Mouse (Mus musculus): ENCODE measurements around the gene Bak1. TPM values are rescaled to one million over a fixed set of nuclear protein-coding genes. Genes with fewer than 3 reads are reported as not detected.
"Not testable (repeated sequence)": the region's sequence is repeated elsewhere in the genome, so short reads cannot be mapped to it uniquely, and the experiment has no call there.

Bak1 gene
- polyA plus RNA-seq, 1 experiment from 2014 or later, result 8.1 TPM

GRCm38 (mm10) chr17:26985503-26986179, 43.2 kb downstream of the Bak1 start:
- Histone ChIP-seq H3K9ac (ENCODE audit: low read length) (no peak overlapping the region), H3K4me3 (ENCODE audit: low read length) (no peak overlapping the region), H3K36me3 (ENCODE audit: control insufficient read depth, insufficient read depth, low read length) (peaks cover 2% of the 10 kb centered on the region; the same call in 1 of the 2 replicates), H3K9me3 (ENCODE audit: control insufficient read depth, low read length) (no peaks in the 10 kb centered on the region), H3K4me1 (replicated peaks; ENCODE audit: control insufficient read depth, insufficient read depth, low read length) (no peaks in the 10 kb centered on the region), H3K27ac (ENCODE audit: low read length) (no peak overlapping the region), H3K27me3 (ENCODE audit: control insufficient read depth, insufficient read depth, low read depth, low read length) (no peaks in the 10 kb centered on the region), H3K4me2 (ENCODE audit: low read depth, low read length) (no peak overlapping the region)
- WGBS, result 54% methylated on average over 10 of the region's 10 CpGs
- no peak for ATAC-seq (ENCODE audit: low read depth)

- WGBS, result 92% methylated on average over 4 of the region's 4 CpGs
Observed at GRCm38 (mm10) chr17:26983382-26983781, 45.4 kb downstream of the Bak1 start.

GRCm38 (mm10) chr17:26981050-26981449, 47.8 kb downstream of the Bak1 start:
- 56% methylated on average over 2 of the region's 2 CpGs for WGBS
- Histone ChIP-seq H3K4me2 (ENCODE audit: low read depth, low read length) (no peak overlapping the region), H3K27ac (ENCODE audit: low read length) (no peak overlapping the region), H3K4me1 (replicated peaks; ENCODE audit: control insufficient read depth, insufficient read depth, low read length) (0 out of 2 replicates have a peak, but pooled peaks cover under 1% of the 10 kb centered on the region), H3K36me3 (ENCODE audit: control insufficient read depth, insufficient read depth, low read length) (peaks cover 23% of the 10 kb centered on the region), H3K9ac (ENCODE audit: low read length) (no peak overlapping the region), H3K4me3 (ENCODE audit: low read length) (no peak overlapping the region), H3K27me3 (ENCODE audit: control insufficient read depth, insufficient read depth, low read depth, low read length) (no peaks in the 10 kb centered on the region), H3K9me3 (ENCODE audit: control insufficient read depth, low read length) (no peaks in the 10 kb centered on the region)
- ATAC-seq (ENCODE audit: low read depth), result no peak

More at GRCm38 (mm10) chr17:26983382-26983781, 45.4 kb downstream of the Bak1 start:
- no peaks in the 10 kb centered on the region for H3K9me3 ChIP-seq (ENCODE audit: control insufficient read depth, low read length)
- H3K4me3 ChIP-seq (ENCODE audit: low read length), result no peak overlapping the region
- no peak for ATAC-seq (ENCODE audit: low read depth)
- no peak overlapping the region for H3K27ac ChIP-seq (ENCODE audit: low read length)
- H3K36me3 ChIP-seq (ENCODE audit: control insufficient read depth, insufficient read depth, low read length), result peaks cover 10% of the 10 kb centered on the region; the same call in 1 of the 2 replicates
- no peak overlapping the region for H3K4me2 ChIP-seq (ENCODE audit: low read depth, low read length)
- no peak overlapping the region for H3K9ac ChIP-seq (ENCODE audit: low read length)
- no peaks in the 10 kb centered on the region for H3K27me3 ChIP-seq (ENCODE audit: control insufficient read depth, insufficient read depth, low read depth, low read length)
- H3K4me1 ChIP-seq (replicated peaks; ENCODE audit: control insufficient read depth, insufficient read depth, low read length), result no peaks in the 10 kb centered on the region

- no peaks in the 10 kb centered on the region for H3K27me3 ChIP-seq (ENCODE audit: control insufficient read depth, insufficient read depth, low read depth, low read length)
- H3K36me3 ChIP-seq (ENCODE audit: control insufficient read depth, insufficient read depth, low read length), result peaks cover 34% of the 10 kb centered on the region
- no peak overlapping the region for H3K4me2 ChIP-seq (ENCODE audit: low read depth, low read length)
- no peak overlapping the region for H3K4me3 ChIP-seq (ENCODE audit: low read length)
- no peak overlapping the region for H3K27ac ChIP-seq (ENCODE audit: low read length)
- no peak overlapping the region for H3K9ac ChIP-seq (ENCODE audit: low read length)
- ATAC-seq (ENCODE audit: low read depth), result no peak
- WGBS, result 79% methylated on average over 2 of the region's 2 CpGs
- peaks cover 8% of the 10 kb centered on the region for H3K4me1 ChIP-seq (replicated peaks; ENCODE audit: control insufficient read depth, insufficient read depth, low read length)
- H3K9me3 ChIP-seq (ENCODE audit: control insufficient read depth, low read length), result no peaks in the 10 kb centered on the region
Observed at GRCm38 (mm10) chr17:26979426-26979825, 49.4 kb downstream of the Bak1 start.

GRCm38 (mm10) chr17:26977354-26977753, 51.5 kb downstream of the Bak1 start:
- not testable (repeated sequence) for H3K4me2 ChIP-seq (ENCODE audit: low read depth, low read length); H3K9ac ChIP-seq (ENCODE audit: low read length); H3K27ac ChIP-seq (ENCODE audit: low read length); H3K4me3 ChIP-seq (ENCODE audit: low read length); ATAC-seq (ENCODE audit: low read depth); H3K27me3 ChIP-seq (ENCODE audit: control insufficient read depth, insufficient read depth, low read depth, low read length); H3K9me3 ChIP-seq (ENCODE audit: control insufficient read depth, low read length)
- Histone ChIP-seq H3K4me1 (replicated peaks; ENCODE audit: control insufficient read depth, insufficient read depth, low read length) (peaks cover 17% of the 10 kb centered on the region), H3K36me3 (ENCODE audit: control insufficient read depth, insufficient read depth, low read length) (peaks cover 34% of the 10 kb centered on the region)
- 80% methylated on average over 6 of the region's 6 CpGs for WGBS

GRCm38 (mm10) chr17:26975415-26975814, 53.4 kb downstream of the Bak1 start:
- no peak for ATAC-seq (ENCODE audit: low read depth)
- no peak overlapping the region for H3K9ac ChIP-seq (ENCODE audit: low read length)
- no peaks in the 10 kb centered on the region for H3K9me3 ChIP-seq (ENCODE audit: control insufficient read depth, low read length)
- H3K4me1 ChIP-seq (replicated peaks; ENCODE audit: control insufficient read depth, insufficient read depth, low read length), result peaks cover 28% of the 10 kb centered on the region
- H3K27me3 ChIP-seq (ENCODE audit: control insufficient read depth, insufficient read depth, low read depth, low read length), result no peaks in the 10 kb centered on the region
- peaks cover 31% of the 10 kb centered on the region for H3K36me3 ChIP-seq (ENCODE audit: control insufficient read depth, insufficient read depth, low read length)
- no peak overlapping the region for H3K4me3 ChIP-seq (ENCODE audit: low read length)
- H3K4me2 ChIP-seq (ENCODE audit: low read depth, low read length), result no peak overlapping the region
- H3K27ac ChIP-seq (ENCODE audit: low read length), result no peak overlapping the region

GRCm38 (mm10) chr17:26974547-26974946, 54.3 kb downstream of the Bak1 start:
- Histone ChIP-seq H3K4me1 (replicated peaks; ENCODE audit: control insufficient read depth, insufficient read depth, low read length) (peaks cover 28% of the 10 kb centered on the region), H3K4me3 (ENCODE audit: low read length) (no peak overlapping the region), H3K9me3 (ENCODE audit: control insufficient read depth, low read length) (no peaks in the 10 kb centered on the region), H3K27me3 (ENCODE audit: control insufficient read depth, insufficient read depth, low read depth, low read length) (no peaks in the 10 kb centered on the region), H3K4me2 (ENCODE audit: low read depth, low read length) (no peak overlapping the region), H3K36me3 (ENCODE audit: control insufficient read depth, insufficient read depth, low read length) (peaks cover 31% of the 10 kb centered on the region), H3K9ac (ENCODE audit: low read length) (no peak overlapping the region), H3K27ac (ENCODE audit: low read length) (no peak overlapping the region)
- no peak for ATAC-seq (ENCODE audit: low read depth)
- WGBS, result 89% methylated on average over 15 of the region's 15 CpGs

GRCm38 (mm10) chr17:26972703-26973574, 55.9 kb downstream of the Bak1 start, which contains the start of gene Zbtb9:
Gene Zbtb9, plus strand, starts transcription at chr17:26973167.
- peaks cover 28% of the 10 kb centered on the region for H3K4me1 ChIP-seq (replicated peaks; ENCODE audit: control insufficient read depth, insufficient read depth, low read length)
- no peaks in the 10 kb centered on the region for H3K27me3 ChIP-seq (ENCODE audit: control insufficient read depth, insufficient read depth, low read depth, low read length)
- H3K9ac ChIP-seq (ENCODE audit: low read length), result peak within 1 kb of the TSS; percentile 92
- under 1% methylated on average over 75 of the region's 75 CpGs for WGBS
- peak within 1 kb of the TSS; percentile 70 for H3K4me3 ChIP-seq (ENCODE audit: low read length)
- no peaks in the 10 kb centered on the region for H3K9me3 ChIP-seq (ENCODE audit: control insufficient read depth, low read length)
- ATAC-seq (ENCODE audit: low read depth), result peak; percentile 99
- peaks cover 21% of the 10 kb centered on the region for H3K36me3 ChIP-seq (ENCODE audit: control insufficient read depth, insufficient read depth, low read length)
- peak within 1 kb of the TSS; percentile 96 for H3K27ac ChIP-seq (ENCODE audit: low read length)
- H3K4me2 ChIP-seq (ENCODE audit: low read depth, low read length), result peak within 1 kb of the TSS; percentile 94

- ATAC-seq (ENCODE audit: low read depth), result peak; percentile 5; the same call in 1 of the 2 replicates
- Histone ChIP-seq H3K4me1 (replicated peaks; ENCODE audit: control insufficient read depth, insufficient read depth, low read length) (peaks cover 28% of the 10 kb centered on the region), H3K27ac (ENCODE audit: low read length) (peak overlapping the region; percentile 96), H3K27me3 (ENCODE audit: control insufficient read depth, insufficient read depth, low read depth, low read length) (no peaks in the 10 kb centered on the region), H3K9ac (ENCODE audit: low read length) (peak overlapping the region; percentile 92), H3K4me3 (ENCODE audit: low read length) (peak overlapping the region; percentile 70), H3K4me2 (ENCODE audit: low read depth, low read length) (peak overlapping the region; percentile 82), H3K9me3 (ENCODE audit: control insufficient read depth, low read length) (no peaks in the 10 kb centered on the region), H3K36me3 (ENCODE audit: control insufficient read depth, insufficient read depth, low read length) (peaks cover 16% of the 10 kb centered on the region)
- WGBS, result 0% methylated on average over 3 of the region's 3 CpGs
Observed at GRCm38 (mm10) chr17:26972107-26972506, 56.7 kb downstream of the Bak1 start.
